Mouse (Mus musculus): ENCODE measurements around the gene Sh2d3c. TPM values are rescaled to one million over a fixed set of nuclear protein-coding genes. Genes with fewer than 3 reads are reported as not detected.

Gene Sh2d3c
- total and polyA plus RNA-seq, 2 experiments from 2014 or later = 43.8 to 52.8 TPM

DNA sequence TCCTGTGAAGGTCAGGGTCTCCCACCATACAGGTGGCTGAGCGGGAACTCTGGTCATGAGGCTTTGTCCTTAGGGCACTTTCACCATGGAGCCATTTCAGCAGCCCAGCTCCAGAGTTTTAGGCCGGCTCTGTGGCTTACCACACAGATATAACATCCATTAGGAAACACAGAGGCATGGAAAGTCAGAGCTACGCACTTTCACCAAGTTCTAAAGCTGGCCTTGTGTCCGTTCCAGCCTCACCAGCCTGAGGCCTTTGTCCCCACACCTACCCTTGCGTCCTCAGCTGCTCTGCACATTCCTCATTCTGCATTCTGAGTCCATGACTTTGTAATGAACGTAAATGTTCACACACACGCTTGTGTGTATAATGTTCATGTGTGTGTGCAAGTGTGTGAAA lies 15.8 kb upstream of the Sh2d3c start:
- H3K36me3 ChIP-seq (ENCODE audit: insufficient read depth, low read length) = peaks cover 59% of the 10 kb centered on the region
- H3K4me3 ChIP-seq (ENCODE audit: low read length) = no peak overlapping the region
- H3K9me3 ChIP-seq (ENCODE audit: low read length) = no peaks in the 10 kb centered on the region
- no peak for TF ChIP-seq CTCF (IDR thresholded peaks at IDR 0.05; ENCODE audit: low read depth)
- no peak overlapping the region for H3K4me2 ChIP-seq (ENCODE audit: low read depth, low read length)
- ATAC-seq (no peak), DNase-seq (ENCODE audit: low spot score) (no peak)
- H3K9ac ChIP-seq (replicated peaks; ENCODE audit: low read length) = no peak overlapping the region
- no peaks in the 10 kb centered on the region for H3K27me3 ChIP-seq (ENCODE audit: insufficient read depth, low read length)
- 91% methylated on average over 7 of the region's 7 CpGs for WGBS
- H3K4me1 ChIP-seq (ENCODE audit: insufficient read depth, low read length) = no peaks in the 10 kb centered on the region
- H3K27ac ChIP-seq = no peak overlapping the region

- no peak overlapping the region for H3K4me2 ChIP-seq (ENCODE audit: low read depth, low read length)
- H3K27ac ChIP-seq = no peak overlapping the region
- DNase-seq (ENCODE audit: low spot score) (no peak), ATAC-seq (no peak)
- peaks cover 8% of the 10 kb centered on the region; the same call in 1 of the 2 replicates for H3K4me1 ChIP-seq (ENCODE audit: insufficient read depth, low read length)
- TF ChIP-seq CTCF (IDR thresholded peaks at IDR 0.05; ENCODE audit: low read depth) = no peak
- H3K9me3 ChIP-seq (ENCODE audit: low read length) = no peaks in the 10 kb centered on the region
- H3K4me3 ChIP-seq (ENCODE audit: low read length) = no peak overlapping the region
- H3K9ac ChIP-seq (replicated peaks; ENCODE audit: low read length) = no peak overlapping the region
- no peaks in the 10 kb centered on the region for H3K27me3 ChIP-seq (ENCODE audit: insufficient read depth, low read length)
- 95% methylated on average over 6 of the region's 6 CpGs for WGBS
- H3K36me3 ChIP-seq (ENCODE audit: insufficient read depth, low read length) = peaks cover 61% of the 10 kb centered on the region
These were observed 13.9 kb upstream of the Sh2d3c start for GRCm38 (mm10) chr2:32706971-32707370.

DNA sequence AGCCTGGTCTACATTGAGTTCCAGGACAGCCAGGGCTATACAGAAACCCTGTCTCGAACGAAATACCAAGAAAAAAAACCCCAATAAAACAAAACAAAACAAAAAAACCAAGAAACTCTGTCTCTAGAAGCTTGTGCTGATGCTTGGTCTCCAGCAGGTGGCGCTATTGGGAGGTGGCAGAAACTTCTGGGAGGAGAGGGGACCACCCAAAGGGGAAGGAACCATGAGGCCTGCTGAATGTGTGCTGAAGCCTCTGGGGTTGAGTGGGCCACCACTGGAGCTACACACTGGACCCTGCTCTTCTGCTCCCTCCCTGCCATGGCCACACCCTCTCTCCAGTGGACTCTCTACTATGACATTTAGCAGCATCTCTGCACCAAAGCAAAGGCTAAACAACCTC lies 12.2 kb upstream of the Sh2d3c start:
- peaks cover 50% of the 10 kb centered on the region for H3K36me3 ChIP-seq (ENCODE audit: insufficient read depth, low read length)

DNA sequence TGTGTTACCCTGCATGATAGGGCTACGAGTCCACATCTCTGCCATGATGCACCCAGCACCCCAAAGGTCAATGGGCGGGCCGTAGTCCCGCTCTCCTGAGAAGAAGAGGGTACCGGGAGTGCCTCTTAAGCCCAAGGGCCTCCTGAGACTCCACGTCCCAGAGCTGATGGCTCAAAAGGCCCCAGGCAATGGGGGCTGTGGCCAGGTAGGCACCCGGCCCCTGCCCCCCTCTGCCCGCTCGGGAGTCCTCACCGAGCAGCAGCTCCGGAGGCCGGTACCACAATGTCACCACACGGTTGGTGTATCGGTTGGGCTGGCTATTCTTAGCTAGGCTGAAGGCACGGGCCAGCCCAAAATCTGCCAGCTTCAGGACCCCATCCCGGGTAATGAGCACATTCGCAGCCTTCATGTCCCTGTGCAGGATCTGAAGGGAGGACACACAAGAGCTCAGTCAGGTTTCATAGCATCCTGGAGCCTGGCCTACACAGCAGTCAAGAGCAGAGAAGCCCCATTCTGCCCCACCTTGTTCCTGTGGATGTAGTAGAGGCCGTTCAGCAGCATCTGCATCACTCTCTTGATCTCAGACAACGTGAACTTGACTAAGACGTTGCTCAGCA lies 11.2 kb upstream of the Sh2d3c start:
- H3K27ac ChIP-seq = no peak overlapping the region
- H3K27me3 ChIP-seq (ENCODE audit: insufficient read depth, low read length) = no peaks in the 10 kb centered on the region
- H3K4me2 ChIP-seq (ENCODE audit: low read depth, low read length) = no peak overlapping the region
- TF ChIP-seq CTCF (IDR thresholded peaks at IDR 0.05; ENCODE audit: low read depth) = no peak
- DNase-seq (ENCODE audit: low spot score) (no peak), ATAC-seq (no peak)
- H3K4me1 ChIP-seq (ENCODE audit: insufficient read depth, low read length) = peaks cover 17% of the 10 kb centered on the region
- no peak overlapping the region for H3K9ac ChIP-seq (replicated peaks; ENCODE audit: low read length)
- H3K9me3 ChIP-seq (ENCODE audit: low read length) = no peaks in the 10 kb centered on the region
- no peak overlapping the region for H3K4me3 ChIP-seq (ENCODE audit: low read length)
- WGBS = 93% methylated on average over 20 of the region's 20 CpGs
- H3K36me3 ChIP-seq (ENCODE audit: insufficient read depth, low read length) = peaks cover 40% of the 10 kb centered on the region

More for the DNA sequence above, 12.2 kb upstream of the Sh2d3c start:
- ATAC-seq = no peak
- WGBS = 37% methylated on average over 3 of the region's 3 CpGs
- peaks cover 11% of the 10 kb centered on the region for H3K4me1 ChIP-seq (ENCODE audit: insufficient read depth, low read length)
- DNase-seq (ENCODE audit: low spot score) = peak; percentile 82
- H3K4me3 ChIP-seq (ENCODE audit: low read length) = no peak overlapping the region
- H3K9ac ChIP-seq (replicated peaks; ENCODE audit: low read length) = no peak overlapping the region
- H3K27me3 ChIP-seq (ENCODE audit: insufficient read depth, low read length) = no peaks in the 10 kb centered on the region
- H3K9me3 ChIP-seq (ENCODE audit: low read length) = no peaks in the 10 kb centered on the region
- no peak overlapping the region for H3K27ac ChIP-seq
- TF ChIP-seq CTCF (IDR thresholded peaks at IDR 0.05; ENCODE audit: low read depth) = peak; percentile 88
- H3K4me2 ChIP-seq (ENCODE audit: low read depth, low read length) = no peak overlapping the region

DNA sequence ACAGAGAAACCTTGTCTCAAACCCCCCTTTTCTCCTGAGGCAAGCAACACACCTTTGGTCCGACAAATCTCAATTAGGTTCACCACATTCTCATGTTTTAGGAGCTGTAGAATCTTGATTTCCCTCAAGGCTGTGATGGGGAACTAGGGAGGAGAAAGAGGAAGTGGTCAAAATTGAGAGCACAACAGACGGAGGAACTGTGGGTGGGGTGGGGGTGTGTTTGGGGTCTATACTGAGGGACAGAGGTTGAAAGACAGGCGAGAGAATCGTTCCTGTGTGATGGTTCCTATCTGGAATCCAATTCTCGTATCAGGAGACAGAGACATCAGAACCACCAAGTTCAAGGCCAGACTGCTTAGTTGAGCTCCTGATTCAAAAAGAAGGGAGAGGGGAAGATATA lies 10.4 kb upstream of the Sh2d3c start:
- Histone ChIP-seq H3K9ac (replicated peaks; ENCODE audit: low read length) (no peak overlapping the region), H3K27ac (no peak overlapping the region), H3K4me2 (ENCODE audit: low read depth, low read length) (no peak overlapping the region), H3K9me3 (ENCODE audit: low read length) (no peaks in the 10 kb centered on the region), H3K36me3 (ENCODE audit: insufficient read depth, low read length) (peaks cover 40% of the 10 kb centered on the region), H3K4me3 (ENCODE audit: low read length) (no peak overlapping the region), H3K27me3 (ENCODE audit: insufficient read depth, low read length) (no peaks in the 10 kb centered on the region), H3K4me1 (ENCODE audit: insufficient read depth, low read length) (peaks cover 17% of the 10 kb centered on the region)
- WGBS = 83% methylated on average over 5 of the region's 5 CpGs
- ATAC-seq (no peak), DNase-seq (ENCODE audit: low spot score) (no peak)
- no peak for TF ChIP-seq CTCF (IDR thresholded peaks at IDR 0.05; ENCODE audit: low read depth)

- Histone ChIP-seq H3K9ac (replicated peaks; ENCODE audit: low read length) (peak overlapping the region; percentile 92), H3K4me2 (ENCODE audit: low read depth, low read length) (peak overlapping the region; percentile 96), H3K4me3 (ENCODE audit: low read length) (peak overlapping the region; percentile 80), H3K4me1 (ENCODE audit: insufficient read depth, low read length) (peaks cover 17% of the 10 kb centered on the region), H3K9me3 (ENCODE audit: low read length) (no peaks in the 10 kb centered on the region), H3K27me3 (ENCODE audit: insufficient read depth, low read length) (no peaks in the 10 kb centered on the region), H3K27ac (peak overlapping the region; percentile 100), H3K36me3 (ENCODE audit: insufficient read depth, low read length) (peaks cover 31% of the 10 kb centered on the region)
- no peak; the same call in 1 of the 2 replicates for TF ChIP-seq CTCF (IDR thresholded peaks at IDR 0.05; ENCODE audit: low read depth)
- 29% methylated on average over 9 of the region's 9 CpGs for WGBS
- DNase-seq (ENCODE audit: low spot score) (no peak), ATAC-seq (no peak)
These were observed 9.4 kb upstream of the Sh2d3c start for GRCm38 (mm10) chr2:32711301-32712056.

GRCm38 (mm10) chr2:32712108-32712551 lies 8.7 kb upstream of the Sh2d3c start:
- no peak for TF ChIP-seq CTCF (IDR thresholded peaks at IDR 0.05; ENCODE audit: low read depth)
- Histone ChIP-seq H3K9me3 (ENCODE audit: low read length) (no peaks in the 10 kb centered on the region), H3K27ac (peak overlapping the region; percentile 100), H3K36me3 (ENCODE audit: insufficient read depth, low read length) (peaks cover 24% of the 10 kb centered on the region), H3K4me1 (ENCODE audit: insufficient read depth, low read length) (peaks cover 17% of the 10 kb centered on the region), H3K4me2 (ENCODE audit: low read depth, low read length) (peak overlapping the region; percentile 96), H3K27me3 (ENCODE audit: insufficient read depth, low read length) (no peaks in the 10 kb centered on the region), H3K9ac (replicated peaks; ENCODE audit: low read length) (peak overlapping the region; percentile 92), H3K4me3 (ENCODE audit: low read length) (peak overlapping the region; percentile 80)
- DNase-seq (ENCODE audit: low spot score) (peak; percentile 50), ATAC-seq (peak; percentile 22; the same call in 1 of the 2 replicates)
- WGBS = under 1% methylated on average over 39 of the region's 41 CpGs
